Mouse (Mus musculus) heart, embryonic 14.5 days (tissue): ENCODE results near the gene Efcab11. TPM values are rescaled to one million over a fixed set of nuclear protein-coding genes. Genes with fewer than 3 reads are reported as not detected.

Experiments used
- ATAC-seq: fragments of 200-750 bp; cut with Nextera tagmentation; 2 replicates; pipeline ENCODE4 v1.8.0; 2017; ENCODE audit warnings: low read depth, moderate TSS enrichment; ENCODE audit not compliant: insufficient number of reproducible peaks, insufficient read depth, low FRiP score
- H3K27ac ChIP-seq, 2 experiments: fragments of 200-500 bp in 1 of 2; fragments of 300-500 bp in 1 of 2; sonication (generic) in 1 of 2; replicated peaks in 1 of 2; 2 replicates each; pipeline ENCODE4 v1.5.1; 2012 to 2014; ENCODE audit warnings: low read depth in 2 of 2, low read length in 2 of 2, control low read depth in 1 of 2, mild to moderate bottlenecking in 1 of 2, mixed read lengths in 1 of 2; ENCODE audit not compliant: control insufficient read depth in 1 of 2, insufficient read depth in 1 of 2
- H3K27me3 ChIP-seq: fragments of 300-500 bp; sonication (generic); 2 replicates; pipeline ENCODE4 v1.6.1; 2014; ENCODE audit warnings: mild to moderate bottlenecking, low read length, control low read depth; ENCODE audit not compliant: control insufficient read depth, insufficient read depth
- H3K36me3 ChIP-seq: fragments of 300-500 bp; sonication (generic); 2 replicates; pipeline ENCODE4 v1.6.1; 2014; ENCODE audit warnings: mild to moderate bottlenecking, control low read depth, low read length, mixed read lengths; ENCODE audit not compliant: control insufficient read depth, insufficient read depth
- H3K4me1 ChIP-seq, 2 experiments: fragments of 200-500 bp in 1 of 2; fragments of 300-500 bp in 1 of 2; sonication (generic) in 1 of 2; 2 replicates each; pipeline ENCODE4 v1.6.1; 2012 to 2014; ENCODE audit warnings: low read length in 2 of 2, control low read depth in 1 of 2, mixed read lengths in 1 of 2; ENCODE audit not compliant: control insufficient read depth in 2 of 2, insufficient read depth in 2 of 2
- H3K4me2 ChIP-seq: fragments of 300-500 bp; sonication (generic); 2 replicates; pipeline ENCODE4 v1.6.1; 2014; ENCODE audit warnings: mild to moderate bottlenecking, low read length
- H3K4me3 ChIP-seq, 2 experiments: fragments of 200-500 bp in 1 of 2; fragments of 300-500 bp in 1 of 2; sonication (generic) in 1 of 2; 2 replicates each; pipeline ENCODE4 v1.5.1; 2012 to 2014; ENCODE audit warnings: low read length in 2 of 2, mild to moderate bottlenecking in 2 of 2, control low read depth in 1 of 2, low read depth in 1 of 2, moderate library complexity in 1 of 2; ENCODE audit not compliant: control insufficient read depth in 1 of 2, insufficient read depth in 1 of 2
- H3K9ac ChIP-seq: fragments of 300-500 bp; sonication (generic); 2 replicates; pipeline ENCODE4 v1.6.1; 2014; ENCODE audit warnings: mild to moderate bottlenecking, low read length
- H3K9me3 ChIP-seq: fragments of 300-500 bp; sonication (generic); 2 replicates; pipeline ENCODE4 v1.6.1; 2016; ENCODE audit warnings: low read length, control low read depth; ENCODE audit not compliant: control insufficient read depth
- WGBS: fragments of 180-500 bp; shearing (Covaris S2); extraction: QIAGEN DNeasy Blood & Tissue Kit; methylation state at CpG from one replicate; pipeline ENCODE4 v1.1.7; 2014; 5-methylcytosine and 5-hydroxymethylcytosine counted together
- polyA plus RNA-seq: library from polyadenylated mRNA; unstranded; fragments of >200 nt; fragmentation: Nextera tagmentation; extraction: Ambion mirVana; gene quantifications from 2 replicates; pipeline ENCODE4 v1.2.1, GENCODE M21; 2014

Gene Efcab11
- polyA plus RNA-seq, 1 experiment from 2014 or later: 11.0 TPM

- Histone ChIP-seq H3K4me1 (peaks cover 4% of the 10 kb centered on the region in 2 experiments; a peak in 3 of 4 replicates), H3K4me3 (no peak overlapping the region), H3K4me2 (no peak overlapping the region), H3K9ac (no peak overlapping the region), H3K9me3 (no peaks in the 10 kb centered on the region), H3K36me3 (no peaks in the 10 kb centered on the region), H3K27ac (no peak overlapping the region), H3K27me3 (no peaks in the 10 kb centered on the region)
- no peak for ATAC-seq
- WGBS: 58% methylated on average over 8 of the region's 8 CpGs
These were observed 142.6 kb downstream of the Efcab11 start for GRCm38 (mm10) chr12:99741631-99742030.

DNA sequence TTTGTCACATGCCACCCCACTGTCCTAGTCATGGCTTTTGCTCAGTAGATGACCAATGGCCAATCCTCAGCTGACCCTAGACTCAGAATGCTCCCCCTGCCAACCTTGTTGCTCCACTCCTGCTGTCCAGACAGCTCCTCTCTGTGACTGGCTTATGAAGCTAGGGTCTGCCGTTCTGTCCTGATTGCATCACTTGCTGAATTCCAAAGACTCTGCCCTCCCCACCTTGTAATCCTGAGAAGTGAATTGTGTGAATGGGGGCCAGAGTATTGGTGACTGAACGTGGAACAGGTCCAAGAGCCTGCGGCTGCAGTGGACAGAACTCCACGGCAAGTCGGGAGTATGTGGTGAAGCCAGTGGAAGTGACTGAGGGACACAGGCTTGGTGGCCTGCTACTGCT is 145.0 kb downstream of the Efcab11 start:
- no peaks in the 10 kb centered on the region for H3K27me3 ChIP-seq
- H3K4me2 ChIP-seq: no peak overlapping the region
- no peaks in the 10 kb centered on the region for H3K36me3 ChIP-seq
- 70% methylated on average over 5 of the region's 5 CpGs for WGBS
- no peaks in the 10 kb centered on the region for H3K9me3 ChIP-seq
- H3K27ac ChIP-seq: no peak overlapping the region
- ATAC-seq: no peak
- H3K4me1 ChIP-seq: peaks cover 4% of the 10 kb centered on the region in 2 experiments; a peak in 3 of 4 replicates
- H3K4me3 ChIP-seq: no peak overlapping the region
- H3K9ac ChIP-seq: no peak overlapping the region

DNA sequence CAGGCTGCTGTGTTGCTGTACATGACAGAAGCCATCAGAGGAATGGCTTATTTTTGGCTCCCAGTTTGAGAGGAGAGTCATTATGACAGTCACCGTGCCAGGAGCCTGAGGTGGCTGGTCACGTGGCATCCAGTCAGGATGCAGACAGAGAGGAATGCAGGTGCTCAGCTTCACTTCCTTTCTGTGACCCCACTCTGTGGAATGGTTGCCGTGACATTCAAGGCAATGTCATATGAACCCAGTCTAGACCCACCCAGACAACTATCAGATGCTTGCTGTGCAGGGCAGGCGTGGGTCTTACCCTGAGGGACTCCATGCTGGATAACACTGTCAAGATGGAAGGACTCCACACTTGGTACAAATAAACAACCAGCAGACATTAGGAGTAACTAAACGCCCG is 146.0 kb downstream of the Efcab11 start:
- Histone ChIP-seq H3K4me2 (no peak overlapping the region), H3K9me3 (no peaks in the 10 kb centered on the region), H3K27me3 (no peaks in the 10 kb centered on the region), H3K27ac (no peak overlapping the region), H3K36me3 (no peaks in the 10 kb centered on the region), H3K9ac (no peak overlapping the region), H3K4me1 (peaks cover 4% of the 10 kb centered on the region in 2 experiments; a peak in 3 of 4 replicates), H3K4me3 (no peak overlapping the region)
- ATAC-seq: no peak
- 63% methylated on average over 6 of the region's 6 CpGs for WGBS

- H3K9ac ChIP-seq: no peak overlapping the region
- WGBS: 65% methylated on average over 3 of the region's 3 CpGs
- no peaks in the 10 kb centered on the region for H3K27me3 ChIP-seq
- no peak overlapping the region for H3K27ac ChIP-seq
- no peak for ATAC-seq
- no peak overlapping the region for H3K4me2 ChIP-seq
- peaks cover 4% of the 10 kb centered on the region in 2 experiments; a peak in 3 of 4 replicates for H3K4me1 ChIP-seq
- no peak overlapping the region for H3K4me3 ChIP-seq
- H3K9me3 ChIP-seq: no peaks in the 10 kb centered on the region
- no peaks in the 10 kb centered on the region for H3K36me3 ChIP-seq
These were observed 147.3 kb downstream of the Efcab11 start for GRCm38 (mm10) chr12:99736971-99737370.

- no peaks in the 10 kb centered on the region for H3K9me3 ChIP-seq
- 81% methylated on average over 10 of the region's 10 CpGs for WGBS
- ATAC-seq: no peak
- no peaks in the 10 kb centered on the region for H3K36me3 ChIP-seq
- no peaks in the 10 kb centered on the region for H3K27me3 ChIP-seq
- H3K4me3 ChIP-seq: no peak overlapping the region
- H3K4me2 ChIP-seq: no peak overlapping the region
- no peak overlapping the region for H3K27ac ChIP-seq
- H3K9ac ChIP-seq: no peak overlapping the region
- H3K4me1 ChIP-seq: peaks cover 4% of the 10 kb centered on the region in 2 experiments; a peak in 3 of 4 replicates
These were observed 149.1 kb downstream of the Efcab11 start for GRCm38 (mm10) chr12:99735172-99735571.

GRCm38 (mm10) chr12:99724206-99724605 is 160.0 kb downstream of the Efcab11 start:
- no peaks in the 10 kb centered on the region for H3K36me3 ChIP-seq
- no peak for ATAC-seq
- 94% methylated on average over 12 of the region's 12 CpGs for WGBS
- no peak overlapping the region for H3K4me2 ChIP-seq
- H3K27ac ChIP-seq: no peak overlapping the region
- H3K9me3 ChIP-seq: no peaks in the 10 kb centered on the region
- no peaks in the 10 kb centered on the region for H3K27me3 ChIP-seq
- H3K4me1 ChIP-seq: peaks cover 8 to 11% of the 10 kb centered on the region in 2 experiments; a peak in 3 of 4 replicates
- no peak overlapping the region for H3K4me3 ChIP-seq
- H3K9ac ChIP-seq: no peak overlapping the region

GRCm38 (mm10) chr12:99723791-99724190 is 160.4 kb downstream of the Efcab11 start:
- ATAC-seq: no peak
- WGBS: 73% methylated on average over 8 of the region's 8 CpGs
- Histone ChIP-seq H3K9ac (no peak overlapping the region), H3K27ac (no peak overlapping the region), H3K36me3 (no peaks in the 10 kb centered on the region), H3K4me1 (peaks cover 8 to 11% of the 10 kb centered on the region in 2 experiments; a peak in 3 of 4 replicates), H3K27me3 (no peaks in the 10 kb centered on the region), H3K4me3 (no peak overlapping the region), H3K4me2 (no peak overlapping the region), H3K9me3 (no peaks in the 10 kb centered on the region)

DNA sequence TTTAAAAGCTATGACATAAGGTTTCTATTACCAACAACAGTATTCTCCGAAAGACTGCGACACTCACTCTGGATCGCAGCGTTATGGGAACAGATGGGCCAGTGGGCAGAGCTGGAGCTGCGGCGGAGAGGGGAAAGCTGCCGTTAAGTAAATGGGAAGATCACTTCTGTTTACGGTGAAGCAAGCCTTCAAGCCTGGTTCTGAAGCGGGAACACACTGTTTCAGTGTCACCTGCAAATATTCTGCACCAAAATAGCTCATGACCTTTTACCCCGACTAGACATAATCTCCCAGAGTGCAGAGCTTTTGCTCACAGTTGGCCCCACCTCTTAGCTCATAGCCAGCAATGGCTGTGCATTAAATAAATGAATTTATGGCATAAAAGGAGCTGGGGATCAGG is 162.9 kb downstream of the Efcab11 start:
- H3K9me3 ChIP-seq: no peaks in the 10 kb centered on the region
- H3K4me2 ChIP-seq: 0 out of 2 replicates have a peak overlapping the region, but pooled peaks have one; percentile 6
- H3K4me3 ChIP-seq: no peak overlapping the region
- ATAC-seq: no peak
- no peak overlapping the region for H3K9ac ChIP-seq
- H3K27me3 ChIP-seq: no peaks in the 10 kb centered on the region
- H3K4me1 ChIP-seq: peaks cover 10 to 15% of the 10 kb centered on the region in 2 experiments
- H3K27ac ChIP-seq: no peak overlapping the region
- H3K36me3 ChIP-seq: no peaks in the 10 kb centered on the region
- WGBS: 65% methylated on average over 10 of the region's 10 CpGs
